Mouse (Mus musculus) cerebellum, postnatal 36 days (tissue): Measurements from ENCODE around the gene Gm4791.

Source experiments
- DNase-seq, 2 experiments: peaks; one replicate each; pipeline ENCODE4 v3.0.0; 2021 to 2022; ENCODE audit warnings: mixed read lengths in 2 of 2

Gene Gm4791

DNA sequence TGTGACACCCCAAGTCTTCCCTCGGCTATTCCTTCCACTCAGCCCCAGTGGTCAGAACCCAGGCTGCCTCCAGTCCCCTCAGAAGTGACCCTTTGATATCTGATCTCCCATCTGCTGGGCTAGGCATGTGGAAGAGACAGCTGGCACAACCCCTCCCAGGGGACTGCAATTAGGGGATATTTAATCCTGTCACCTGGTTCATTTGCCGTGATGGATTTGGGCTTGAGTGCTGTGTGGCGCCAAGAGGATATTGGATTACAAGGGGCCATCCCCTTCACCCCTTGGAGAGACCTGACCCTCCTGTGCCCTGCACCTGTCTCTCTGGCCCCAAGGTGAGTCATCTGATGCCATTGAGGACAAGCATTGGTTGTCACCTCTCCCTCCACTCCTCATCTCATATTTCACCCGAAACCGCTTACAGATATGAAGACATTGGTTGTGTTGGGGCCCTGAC, at the start of gene Gm4791:
Gene Gm4791 (plus strand): TSS at position 404 of the 454 bp plus-strand sequence.
- no peak for DNase-seq

DNA sequence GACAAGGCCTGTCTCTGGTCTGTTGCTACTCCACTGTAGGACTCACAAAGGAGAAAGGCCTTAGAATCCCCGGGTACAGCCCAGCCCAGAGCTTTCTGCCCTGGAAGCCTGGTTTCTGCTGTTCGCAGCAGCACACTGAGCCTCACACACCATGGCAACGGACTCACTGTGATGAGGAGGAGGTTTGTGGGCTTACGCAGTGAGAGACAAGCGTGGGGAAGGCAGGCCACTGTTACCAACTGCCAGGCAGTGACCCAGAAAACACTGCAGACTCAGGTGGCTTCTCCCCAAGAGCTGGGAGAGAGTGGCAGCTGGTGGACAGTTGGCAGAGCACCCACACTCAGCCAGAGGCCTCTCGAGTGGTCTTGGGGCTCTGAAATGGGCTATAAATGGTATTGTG, 42.3 kb upstream of the Gm4791 start:
- DNase-seq = peak in 1 of 2 experiments; percentile 9

DNA sequence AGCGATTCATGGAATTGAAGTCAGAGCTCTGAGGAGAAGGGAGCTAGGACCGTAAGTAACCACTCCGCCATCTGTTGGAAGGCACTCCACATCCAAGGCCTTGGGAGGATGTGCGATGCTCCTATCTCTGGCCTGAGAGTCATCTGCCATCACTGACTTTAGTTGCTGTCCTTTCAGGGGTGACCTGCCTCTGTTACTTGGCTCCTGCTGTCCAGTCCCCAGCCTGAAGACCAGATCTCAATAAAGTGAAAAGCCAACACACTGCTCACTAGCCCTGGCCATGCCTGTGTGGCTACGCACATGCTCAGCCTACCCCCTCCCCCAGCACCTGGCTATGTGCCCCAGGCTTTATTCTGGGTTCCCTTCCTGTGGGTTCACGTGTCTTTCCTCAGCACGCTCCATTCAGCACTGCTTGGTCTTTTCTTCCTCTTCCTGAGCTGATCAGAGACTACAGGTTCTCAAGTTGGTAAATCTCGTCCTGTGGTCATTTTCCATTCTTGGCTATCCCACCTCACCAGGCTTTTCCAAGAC, 41.1 kb upstream of the Gm4791 start:
- peak in 1 of 2 experiments; percentile 3 for DNase-seq

GRCm38 (mm10) chr9:46966028-46966427, 32.5 kb upstream of the Gm4791 start:
- no peak for DNase-seq

GRCm38 (mm10) chr9:46968970-46969369, 29.6 kb upstream of the Gm4791 start:
- DNase-seq = no peak

- DNase-seq = no peak
Measured at GRCm38 (mm10) chr9:46969406-46969805, 29.1 kb upstream of the Gm4791 start.

GRCm38 (mm10) chr9:46978806-46979205, 19.7 kb upstream of the Gm4791 start:
- DNase-seq = no peak

DNA sequence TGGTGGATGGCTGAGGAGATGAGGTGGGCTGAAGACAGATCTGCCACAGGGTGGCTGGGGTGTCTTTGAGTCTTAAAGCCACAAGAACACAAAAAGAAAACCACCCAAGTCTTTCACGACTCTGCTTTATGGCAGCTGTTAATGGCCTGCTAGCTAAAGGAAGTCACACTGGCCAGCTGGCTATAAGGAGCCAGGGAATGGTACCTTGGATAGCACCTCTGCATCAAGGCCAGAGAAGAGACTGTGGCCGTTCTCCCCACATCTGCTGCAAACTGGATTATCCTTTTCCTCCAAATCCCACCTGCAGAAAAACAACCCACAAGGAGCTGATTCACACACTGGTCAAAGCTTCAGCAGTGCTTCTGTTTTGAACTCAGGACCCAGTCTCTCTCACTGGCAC, 18.4 kb upstream of the Gm4791 start:
- no peak for DNase-seq

- DNase-seq = no peak
Measured at GRCm38 (mm10) chr9:46983471-46983870, 15.1 kb upstream of the Gm4791 start.

- no peak for DNase-seq
Measured at GRCm38 (mm10) chr9:47041569-47041968, 43.0 kb downstream of the Gm4791 start.
